Mouse (Mus musculus) spleen, adult 12 weeks (tissue): ENCODE measurements around the gene Syn3.
A peak's percentile ranks its signal among the peaks of the same experiment; 100 is the strongest.

Experiments
- DNase-seq: peaks from one replicate; pipeline ENCODE4 v3.0.0; 2022; ENCODE audit warnings: low spot score

Gene Syn3

DNA sequence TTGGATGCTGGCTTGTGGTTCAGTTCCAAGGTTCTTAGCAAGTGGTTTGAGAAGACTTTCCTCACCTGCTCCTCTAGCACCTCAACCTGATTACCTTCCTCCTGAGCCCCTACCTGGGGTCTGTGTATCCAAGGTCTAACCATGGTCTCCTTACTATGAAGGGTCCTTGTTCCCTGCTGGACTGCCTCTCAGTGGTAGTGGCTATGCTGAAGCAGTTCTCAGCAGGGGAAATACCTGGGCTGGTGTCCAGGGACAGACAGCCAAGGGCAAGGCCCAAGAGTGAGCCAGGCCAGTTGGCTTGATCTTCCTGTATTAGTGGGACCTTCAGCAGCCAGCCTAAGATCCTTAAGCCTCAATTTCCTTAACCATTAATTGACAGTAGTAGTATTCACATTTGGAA lies 294.8 kb downstream of the Syn3 start:
- DNase-seq, result no peak

DNA sequence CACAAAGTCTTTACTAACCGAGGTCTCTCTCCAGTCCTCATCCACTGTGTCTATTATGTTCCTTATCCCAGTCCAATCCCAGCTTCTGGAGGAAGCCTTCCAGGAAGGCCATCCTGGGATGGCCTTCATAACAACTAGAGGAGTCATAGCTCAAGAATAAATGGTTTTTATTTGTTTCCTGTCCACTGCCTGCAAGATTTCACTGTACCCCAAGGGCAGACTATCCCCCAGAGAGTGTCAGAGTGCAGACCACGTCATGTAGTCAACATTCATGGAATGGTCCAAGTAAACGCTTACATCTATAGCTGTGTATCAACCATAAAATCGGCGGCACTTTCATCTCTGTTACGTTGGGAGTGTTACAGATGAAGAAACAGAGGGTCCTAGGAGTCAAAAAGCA lies 295.5 kb downstream of the Syn3 start:
- DNase-seq, result no peak

DNA sequence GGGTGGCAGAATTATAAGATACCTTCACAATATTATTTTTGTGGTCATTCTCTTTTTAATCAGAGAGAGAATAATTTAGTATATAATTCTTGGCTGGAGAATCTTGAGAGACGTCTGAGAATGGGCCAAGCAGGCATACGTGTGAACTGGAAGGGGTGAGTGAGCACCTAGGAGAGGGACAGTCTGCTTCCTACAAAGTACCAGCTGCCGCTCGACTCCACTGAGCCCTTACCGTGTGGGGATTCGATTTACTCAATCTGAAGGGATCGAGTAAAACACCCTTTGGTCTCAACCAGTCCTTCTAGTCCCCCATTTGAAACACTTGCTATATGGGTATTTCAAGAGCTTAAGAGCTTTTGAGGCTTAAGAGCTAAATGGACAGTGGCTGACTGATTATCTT lies 296.9 kb downstream of the Syn3 start:
- DNase-seq, result no peak

DNA sequence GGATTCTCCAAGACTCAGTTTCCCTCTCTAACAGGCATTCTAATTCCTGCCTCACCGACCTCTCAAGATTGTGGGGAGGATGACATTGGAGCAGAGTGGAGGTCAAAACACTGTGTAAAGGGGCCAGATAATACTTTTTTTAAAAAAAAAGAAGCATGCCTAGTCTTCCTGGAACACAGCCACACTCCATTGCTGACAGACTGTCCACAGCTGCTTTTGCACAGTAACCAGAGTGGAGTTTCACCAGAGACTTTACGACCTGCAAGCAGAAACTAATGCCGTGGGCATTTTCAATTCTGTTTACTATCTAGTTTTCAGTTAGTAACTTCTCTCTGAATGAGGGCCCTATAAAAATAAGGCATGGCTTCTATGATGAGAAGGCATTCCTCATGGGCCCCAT lies 297.7 kb downstream of the Syn3 start:
- DNase-seq, result no peak

DNA sequence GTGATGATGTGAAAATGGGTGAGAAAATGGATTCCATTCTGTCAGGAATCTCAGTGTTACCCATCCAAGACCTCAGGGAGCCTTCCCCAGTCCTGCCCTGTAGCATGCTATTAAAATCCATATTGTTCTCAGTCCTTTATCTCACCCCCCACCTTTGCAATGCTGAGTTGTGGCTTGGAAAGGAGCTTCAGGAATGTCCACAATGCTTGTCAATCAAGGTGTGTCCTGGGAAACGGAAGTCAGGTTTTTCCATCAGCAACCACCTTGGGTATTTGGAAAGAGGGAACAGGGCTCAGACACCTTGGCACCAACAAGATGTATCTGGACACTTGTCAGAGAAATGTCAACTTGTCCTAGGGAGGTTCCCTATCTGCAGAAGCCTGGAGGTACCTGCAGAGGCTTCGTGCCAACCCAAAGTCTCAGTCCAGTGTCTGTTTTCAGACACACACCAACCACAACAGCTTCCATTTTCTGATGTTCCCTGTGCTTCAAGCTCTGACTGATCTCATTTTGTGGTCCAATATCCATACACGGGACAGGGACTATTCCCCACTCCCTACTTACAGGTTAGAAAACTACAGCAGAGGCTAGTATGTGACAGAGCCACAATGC lies 302.2 kb downstream of the Syn3 start:
- no peak for DNase-seq

DNA sequence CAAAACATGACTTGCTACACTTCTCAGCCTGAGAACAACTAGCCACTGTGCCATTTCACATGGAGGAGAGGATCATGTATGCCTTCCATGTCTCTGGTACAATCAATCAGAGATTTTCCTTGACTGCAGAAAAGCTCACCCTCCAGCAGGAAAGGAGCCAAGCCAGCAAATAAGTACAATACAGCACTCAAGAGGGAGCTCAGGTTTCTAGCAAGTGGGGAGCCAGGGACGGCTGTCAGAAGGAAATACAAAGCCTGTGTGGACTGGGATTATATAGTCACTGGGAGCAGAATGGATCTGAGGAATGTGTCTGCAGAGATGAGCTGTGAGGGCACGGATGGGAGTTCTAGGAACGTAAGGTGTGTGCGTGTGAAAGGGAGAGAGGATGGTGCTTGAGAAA lies 304.0 kb downstream of the Syn3 start:
- no peak for DNase-seq

DNA sequence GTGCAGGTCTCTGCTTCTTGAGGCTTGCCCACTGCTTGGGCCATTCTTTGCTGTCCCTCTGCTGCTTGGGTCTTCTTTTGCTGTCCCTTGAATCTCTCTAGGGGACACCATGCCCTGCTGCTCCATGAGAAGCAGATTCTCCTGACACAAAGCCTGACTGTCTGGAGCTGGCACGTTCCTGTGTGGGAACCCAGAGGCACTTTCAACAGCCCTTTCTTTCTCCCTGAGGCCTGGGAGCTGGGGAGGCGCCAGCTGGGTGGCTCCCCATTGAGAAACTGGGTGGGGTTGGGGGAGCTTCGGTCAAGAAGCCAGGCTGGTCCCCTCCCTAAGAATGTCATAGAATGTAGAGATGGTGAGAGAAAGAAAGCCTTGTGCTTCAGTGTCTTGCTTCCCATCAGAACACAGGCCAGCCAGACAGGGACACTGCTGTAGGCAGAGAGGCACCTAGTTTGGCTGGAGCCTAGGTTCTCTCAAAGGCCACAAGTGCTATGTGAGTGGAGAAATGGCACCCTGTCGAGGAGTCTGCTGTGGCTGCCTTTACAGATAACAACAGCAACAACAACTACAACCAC lies 304.7 kb downstream of the Syn3 start:
- DNase-seq, result no peak

DNA sequence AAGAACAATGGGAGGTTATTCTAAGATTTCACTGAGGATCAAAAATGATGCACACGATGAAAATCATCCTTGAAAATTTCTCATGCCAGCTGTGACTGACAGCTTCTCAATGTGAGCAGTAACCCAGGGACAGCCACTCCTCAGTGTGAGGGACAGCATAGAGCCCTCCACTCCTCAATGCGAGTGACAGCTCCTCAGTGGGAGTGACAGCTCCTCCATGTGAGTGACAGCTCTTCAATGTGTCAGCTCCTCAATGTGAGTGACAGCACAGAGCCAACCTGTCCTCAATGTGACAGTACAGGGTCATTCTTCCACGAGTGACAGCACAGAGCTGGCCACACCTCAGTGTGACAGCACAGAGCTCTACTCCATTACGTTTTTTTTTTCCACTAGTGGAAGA lies 310.1 kb downstream of the Syn3 start:
- DNase-seq, result no peak

DNA sequence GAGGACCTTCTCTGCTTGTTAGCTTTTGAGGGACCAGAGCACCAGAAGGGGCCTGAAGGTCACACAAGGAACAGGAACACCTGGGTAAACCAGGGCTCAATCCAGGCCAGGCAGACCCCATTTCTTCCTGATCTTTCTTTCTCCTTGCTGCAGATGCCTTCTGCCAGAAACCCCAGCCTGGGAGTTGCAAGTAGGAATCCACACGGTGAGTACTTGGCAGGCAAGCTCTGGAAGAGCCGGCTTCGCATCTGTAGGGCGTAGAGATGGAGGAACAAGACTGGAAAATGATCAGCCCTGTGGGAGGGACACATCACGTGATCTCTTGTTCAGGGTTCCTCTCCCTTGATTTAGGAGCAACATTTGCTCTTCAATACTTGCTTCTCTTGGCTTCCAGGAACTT lies 310.8 kb downstream of the Syn3 start:
- DNase-seq, result no peak

DNA sequence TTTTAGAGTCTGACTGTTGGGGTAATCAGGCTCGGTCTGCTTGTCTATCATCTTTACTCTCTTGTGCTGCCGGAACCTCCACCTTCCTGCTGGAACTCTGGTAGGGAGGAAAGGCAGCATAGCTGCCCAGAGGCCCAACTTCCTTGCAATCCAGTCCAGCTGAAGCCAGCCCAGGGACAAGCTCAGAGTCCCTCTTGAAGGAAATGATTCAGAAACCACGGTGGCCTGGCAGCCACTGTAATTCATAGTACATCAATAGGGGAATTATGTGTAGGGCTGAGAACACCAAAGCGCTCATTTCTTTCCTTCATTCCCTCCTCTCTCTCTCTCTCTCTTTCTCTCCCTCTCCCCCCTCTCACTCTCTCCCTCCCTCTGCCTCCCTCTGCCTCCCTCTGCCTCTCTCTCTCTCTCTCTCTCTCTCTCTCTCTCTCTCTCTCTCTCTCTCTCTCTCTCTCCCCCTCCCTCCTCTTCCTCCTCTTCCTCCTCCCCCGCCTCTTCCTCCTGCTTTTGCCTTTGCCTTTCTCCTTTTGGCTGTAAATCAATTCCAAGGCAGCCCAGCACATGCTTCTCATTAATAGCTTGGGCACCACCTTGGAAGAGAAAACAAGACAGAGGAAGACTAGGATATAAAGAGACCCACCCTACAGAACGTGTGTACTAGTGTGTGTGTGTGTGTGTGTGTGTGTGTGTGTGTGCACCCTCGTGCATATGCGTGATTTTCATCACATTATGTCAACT lies 315.4 kb downstream of the Syn3 start:
- DNase-seq, result no peak

DNA sequence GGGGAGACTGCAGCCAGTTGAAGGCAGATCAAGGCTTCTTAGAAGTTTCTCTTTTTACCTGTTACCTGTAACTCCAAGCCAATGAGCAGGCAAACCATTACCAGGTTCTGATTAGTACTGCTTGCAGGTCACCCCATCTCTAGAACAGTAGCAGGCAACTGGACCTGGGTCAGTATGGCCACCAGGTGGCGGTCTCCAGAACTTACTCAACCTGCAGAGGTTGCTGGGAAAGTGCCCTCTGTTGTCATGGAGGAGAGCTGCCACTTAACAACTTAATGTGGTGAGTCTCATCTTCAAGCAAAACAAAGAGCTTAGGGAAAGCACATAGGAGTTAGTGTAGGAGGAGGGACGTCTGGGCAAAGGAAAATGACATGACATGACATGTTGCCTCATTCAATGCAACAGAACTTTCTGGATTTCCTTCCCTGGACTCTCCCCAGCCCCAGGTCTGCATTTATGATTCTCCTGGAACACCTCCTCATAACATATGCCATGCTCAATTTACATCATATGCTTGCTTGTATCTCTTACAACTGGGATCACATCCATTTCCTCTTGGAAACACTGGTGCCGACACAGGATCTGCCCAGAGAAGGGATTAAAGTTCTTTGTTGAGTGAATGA lies 316.4 kb downstream of the Syn3 start:
- peak; percentile 4 for DNase-seq

DNA sequence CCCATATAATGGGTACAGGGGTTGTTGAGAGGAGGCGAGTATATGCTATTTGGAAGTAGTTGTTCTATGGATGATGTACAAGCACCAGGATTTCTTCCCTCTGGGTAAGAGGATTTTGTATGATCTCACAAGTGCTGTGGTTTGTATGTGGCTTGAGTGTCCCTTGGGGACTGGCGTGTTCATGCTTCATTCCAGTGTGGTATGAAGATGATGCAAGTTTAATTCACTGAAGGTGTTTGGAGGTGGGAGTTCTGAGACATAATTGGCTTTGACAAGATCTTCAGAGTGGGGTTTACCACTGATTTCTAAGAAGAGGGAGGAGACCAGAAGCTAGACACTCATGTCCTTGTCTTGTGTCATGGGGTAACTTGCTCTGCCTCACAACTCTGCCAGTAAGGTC lies 322.3 kb downstream of the Syn3 start:
- no peak for DNase-seq

DNA sequence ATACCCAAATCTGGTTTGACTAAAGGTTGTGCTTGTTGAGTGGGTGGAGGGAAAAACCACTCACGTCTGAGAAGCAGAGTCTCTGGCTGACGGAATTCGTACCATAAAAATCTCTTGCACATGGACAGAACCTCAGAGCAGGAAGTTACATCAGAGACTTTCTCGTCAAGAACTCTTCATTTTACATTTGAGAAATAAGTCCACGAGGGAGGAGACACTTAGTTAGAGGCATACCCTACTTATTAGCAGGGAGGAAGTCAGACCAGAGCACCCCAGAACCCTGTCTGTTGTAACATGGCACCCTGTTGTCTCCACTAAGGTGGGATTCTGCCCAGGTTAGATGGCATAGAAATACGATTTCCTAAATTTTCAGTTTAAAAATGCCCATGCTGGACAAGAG lies 324.7 kb downstream of the Syn3 start:
- no peak for DNase-seq

DNA sequence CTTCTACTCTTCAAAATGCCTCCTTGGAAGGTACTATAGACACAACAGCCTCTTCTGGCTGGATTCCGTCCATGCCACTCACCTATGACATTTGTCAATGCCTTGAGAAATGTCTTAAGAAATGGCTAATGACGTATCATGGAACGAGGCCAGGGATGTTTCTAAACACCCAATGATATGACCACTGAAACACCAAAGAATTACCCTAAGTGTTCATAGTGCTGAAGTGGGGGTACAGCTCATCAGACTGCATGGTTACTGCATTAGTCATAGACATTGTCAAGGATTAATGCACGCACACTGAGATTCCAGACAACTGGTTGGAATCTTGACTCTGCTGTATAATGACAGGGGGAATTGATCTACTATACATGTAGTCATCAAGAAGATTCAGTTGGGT lies 325.4 kb downstream of the Syn3 start:
- DNase-seq, result no peak

DNA sequence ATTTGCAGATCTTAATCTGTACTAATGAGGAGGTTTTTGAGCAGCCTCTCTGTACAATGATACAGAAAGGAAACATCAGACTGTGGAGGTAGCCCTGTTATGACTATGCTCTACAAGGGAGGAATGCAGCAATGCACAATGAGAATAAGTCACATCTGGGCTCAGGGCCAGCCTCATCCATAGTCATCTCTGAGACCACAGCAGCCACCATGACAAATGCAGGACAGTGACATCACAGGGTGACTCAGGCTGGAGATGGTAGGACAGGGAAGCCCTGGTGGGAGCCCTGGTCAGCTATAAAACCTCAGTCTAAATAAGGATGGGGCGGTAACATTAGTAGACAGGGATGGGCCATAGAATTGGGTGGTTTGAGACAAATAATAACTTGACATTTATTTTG lies 327.4 kb downstream of the Syn3 start:
- DNase-seq, result no peak

DNA sequence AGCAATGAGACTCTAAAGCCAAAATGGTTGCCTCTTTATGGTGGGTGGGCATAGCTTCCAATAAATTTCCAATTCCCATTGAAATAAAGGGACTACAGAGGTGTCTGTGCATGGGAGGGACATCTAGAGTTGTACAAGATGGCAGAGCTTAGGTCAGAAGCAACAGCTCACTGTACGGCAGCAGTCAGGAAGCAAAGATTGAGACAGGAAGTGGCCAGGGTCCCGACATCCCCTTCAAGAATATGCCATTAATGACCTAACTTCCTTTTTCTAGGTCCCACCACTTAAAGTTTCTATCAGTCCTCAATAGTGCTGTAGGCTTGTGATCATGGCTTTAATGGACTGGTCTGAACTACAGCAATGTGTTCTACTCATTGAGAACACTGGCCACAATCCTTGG lies 330.6 kb downstream of the Syn3 start:
- no peak for DNase-seq

DNA sequence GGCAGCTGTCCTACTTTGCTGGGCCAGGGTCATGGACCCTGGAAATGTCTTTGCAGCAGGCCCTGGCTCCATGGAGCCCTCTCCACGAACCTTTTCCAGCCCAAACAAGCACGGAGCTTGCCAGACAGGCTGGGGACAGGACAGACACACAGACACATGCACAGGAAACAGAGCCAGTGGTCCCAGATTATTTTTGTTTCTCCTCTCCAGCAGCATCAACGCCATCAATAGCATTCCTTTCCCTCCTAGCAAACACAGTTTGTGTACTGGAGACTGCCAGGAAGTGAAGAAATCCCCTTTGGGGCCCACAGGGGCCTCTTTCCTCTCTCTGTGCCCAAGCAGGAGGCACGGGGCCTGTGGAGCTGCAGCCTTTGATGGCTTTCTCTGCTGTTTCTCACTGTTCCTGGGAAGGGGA lies 331.8 kb downstream of the Syn3 start:
- DNase-seq, result no peak

DNA sequence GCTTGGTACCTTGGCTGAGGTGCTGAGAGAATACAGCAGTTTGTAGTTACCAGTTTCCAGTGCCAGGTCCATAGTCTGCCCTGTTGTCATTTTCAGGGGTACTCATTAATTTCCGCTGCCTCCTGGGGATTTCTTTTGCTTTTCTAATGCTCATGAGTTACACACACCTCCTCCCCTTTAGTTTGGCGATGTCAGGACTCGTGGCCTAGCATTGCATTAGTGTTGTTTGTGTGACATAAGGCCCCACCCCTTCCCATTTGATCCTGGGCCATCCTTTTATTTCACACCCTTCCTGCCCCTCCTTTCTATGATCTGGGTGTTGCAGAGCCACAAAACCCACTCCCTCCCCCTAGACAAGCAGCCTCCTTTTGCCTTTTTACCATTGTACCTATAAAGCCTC lies 334.6 kb downstream of the Syn3 start:
- DNase-seq, result no peak

DNA sequence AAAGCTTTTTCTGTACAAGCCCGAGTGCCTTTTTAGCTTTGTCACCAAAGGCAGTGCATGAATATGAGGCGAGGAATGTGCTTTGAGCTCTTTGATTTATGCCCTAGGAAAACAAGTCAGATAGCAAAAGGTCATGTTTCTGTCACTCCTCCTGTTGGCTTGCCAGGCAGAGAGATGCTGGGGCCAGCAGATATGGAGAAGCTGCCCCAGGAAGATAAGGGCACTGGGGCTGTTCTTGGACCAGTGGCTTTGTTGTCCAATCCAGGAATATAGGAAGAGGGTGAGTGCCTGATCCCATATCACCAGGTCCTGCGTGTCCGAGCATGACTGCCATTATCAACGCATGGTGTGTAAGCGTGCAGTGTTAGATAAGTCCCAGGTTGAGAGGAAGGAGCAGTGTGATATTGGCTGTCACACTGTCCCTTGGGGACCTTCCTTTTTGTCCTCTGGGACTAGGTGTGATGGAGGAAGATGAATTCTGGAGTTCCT lies 336.9 kb downstream of the Syn3 start:
- no peak for DNase-seq

DNA sequence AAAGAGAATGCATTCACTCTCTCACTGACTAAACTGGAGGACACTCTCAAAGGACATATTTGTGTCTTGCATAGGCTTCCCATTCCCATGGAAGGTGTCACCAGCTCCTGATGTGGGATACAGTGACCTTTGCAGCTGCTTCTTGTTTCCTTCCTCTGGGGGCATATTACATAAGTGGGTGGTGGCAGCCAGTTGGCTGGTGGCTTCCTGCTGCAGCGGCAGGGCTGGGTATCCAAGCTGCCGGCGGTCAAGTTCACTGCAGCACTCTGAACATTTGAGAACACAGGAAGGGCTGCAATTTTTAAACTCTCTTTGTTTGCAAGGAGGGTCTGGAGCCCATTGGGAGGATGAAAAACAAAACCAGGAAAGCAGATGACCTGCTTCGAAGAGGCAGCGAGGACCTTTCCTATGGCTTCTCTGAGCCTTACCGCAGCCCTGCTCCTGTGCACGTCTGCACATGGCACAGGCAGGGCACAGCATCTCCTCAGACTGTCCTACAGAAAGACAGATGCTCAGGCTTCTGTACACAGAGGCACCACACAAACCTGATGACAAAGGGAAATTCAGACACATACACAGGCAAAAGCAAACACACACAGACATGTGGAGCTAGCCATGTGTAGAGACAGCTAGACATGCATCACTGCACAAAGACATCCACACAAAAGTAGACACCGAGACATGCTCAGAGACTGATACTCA lies 340.3 kb downstream of the Syn3 start:
- DNase-seq, result no peak

DNA sequence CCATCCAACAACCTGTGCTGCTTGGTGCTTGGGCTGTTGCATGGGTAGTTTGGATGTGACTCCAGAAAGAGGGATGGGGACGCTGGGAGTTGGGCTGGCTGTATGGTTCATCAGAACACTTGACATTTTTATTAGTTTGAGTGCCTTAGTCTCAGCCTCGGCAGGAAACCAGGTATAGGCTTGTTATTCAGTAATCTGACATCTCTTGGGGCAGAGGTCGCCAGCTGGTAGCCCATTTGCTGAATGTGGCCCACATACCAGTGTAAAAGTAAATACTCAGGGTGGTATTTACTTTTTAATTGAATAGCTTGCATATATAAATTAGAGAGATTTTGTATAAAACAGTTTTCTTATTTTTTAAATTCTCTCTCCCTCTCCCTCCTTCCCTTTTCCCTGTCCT lies 343.4 kb downstream of the Syn3 start:
- no peak for DNase-seq

DNA sequence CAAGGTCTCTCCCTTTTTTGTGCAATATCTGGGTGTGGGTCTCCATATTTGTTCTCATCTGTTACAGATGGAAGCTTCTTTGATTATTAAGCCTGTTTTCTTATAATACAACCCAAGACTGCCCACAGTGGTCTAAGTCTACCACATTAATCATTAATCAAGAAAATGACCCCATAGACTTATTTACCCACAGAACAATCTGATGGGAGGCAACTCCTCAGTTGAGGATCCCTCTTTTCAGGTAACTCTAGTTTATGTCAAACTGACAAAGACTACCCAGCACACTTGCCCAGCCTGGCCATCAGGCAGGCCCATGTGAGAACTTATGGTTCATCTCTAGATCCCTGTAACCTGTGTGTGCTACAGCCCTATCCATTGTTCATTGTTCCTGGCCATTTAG lies 345.5 kb downstream of the Syn3 start:
- DNase-seq, result no peak

DNA sequence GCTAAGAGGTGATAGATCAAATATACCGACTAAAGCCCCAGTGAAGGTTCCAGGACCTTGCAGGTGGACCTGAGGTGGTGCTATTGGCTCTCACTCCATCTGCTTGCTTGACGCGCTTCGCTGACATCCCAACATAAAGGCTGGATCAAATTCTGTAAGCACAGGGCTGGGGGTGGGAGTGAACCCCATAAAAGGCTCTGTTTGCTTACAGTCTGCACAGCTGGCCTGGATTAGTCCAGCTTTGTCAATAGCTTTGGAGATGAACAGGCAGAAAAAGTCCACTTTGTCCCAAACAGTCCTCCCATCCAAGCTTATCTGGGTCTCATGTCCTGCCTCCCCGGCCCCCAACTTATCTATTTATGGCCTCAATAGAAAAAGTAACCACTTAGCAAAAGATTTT lies 347.3 kb downstream of the Syn3 start:
- DNase-seq, result no peak
